Mouse (Mus musculus) heart, postnatal 0 days (tissue): ENCODE measurements around the gene Asap3. TPM values are rescaled to one million over a fixed set of nuclear protein-coding genes. Genes with fewer than 3 reads are reported as not detected.

ENCODE experiments used
- ATAC-seq: fragments of 200-750 bp; cut with Nextera tagmentation; 2 replicates; pipeline ENCODE4 v1.8.0; 2017; ENCODE audit warnings: low read depth, moderate number of reproducible peaks, moderate library complexity; ENCODE audit not compliant: insufficient read depth
- DNase-seq: peaks from one replicate; pipeline ENCODE4 v3.0.0-alpha.2; 2016; ENCODE audit warnings: low spot score
- H3K27ac ChIP-seq: fragments of 300-500 bp; sonication (generic); 2 replicates; pipeline ENCODE4 v1.5.1; 2014; ENCODE audit warnings: low read depth, mild to moderate bottlenecking
- H3K27me3 ChIP-seq: fragments of 300-500 bp; sonication (generic); 2 replicates; pipeline ENCODE4 v1.6.1; 2014; ENCODE audit warnings: low read length, mixed read lengths; ENCODE audit not compliant: control insufficient read depth, insufficient read depth
- H3K36me3 ChIP-seq: fragments of 300-500 bp; sonication (generic); replicated peaks from 2 replicates; pipeline ENCODE4 v1.6.1; 2014; ENCODE audit warnings: low read length, mixed read lengths; ENCODE audit not compliant: control insufficient read depth, insufficient read depth
- H3K4me1 ChIP-seq: fragments of 300-500 bp; sonication (generic); 2 replicates; pipeline ENCODE4 v1.6.1; 2014; ENCODE audit warnings: antibody characterized with exemption; ENCODE audit not compliant: control insufficient read depth, insufficient read depth
- H3K4me2 ChIP-seq: fragments of 300-500 bp; sonication (generic); 2 replicates; pipeline ENCODE4 v1.6.1; 2014; ENCODE audit warnings: low read depth, mild to moderate bottlenecking, low read length, moderate library complexity
- H3K4me3 ChIP-seq: fragments of 300-500 bp; sonication (generic); 2 replicates; pipeline ENCODE4 v1.5.1; 2014; ENCODE audit warnings: low read depth, low read length
- H3K9ac ChIP-seq: fragments of 300-500 bp; sonication (generic); replicated peaks from 2 replicates; pipeline ENCODE4 v1.6.1; 2014; ENCODE audit warnings: low read depth, low read length, mixed read lengths
- H3K9me3 ChIP-seq: fragments of 300-500 bp; sonication (generic); replicated peaks from 2 replicates; pipeline ENCODE4 v1.6.1; 2016; ENCODE audit warnings: low read length; ENCODE audit not compliant: control insufficient read depth
- CTCF ChIP-seq: IDR thresholded peaks from 2 replicates; pipeline ENCODE4 v1.5.1; 2016; ENCODE audit warnings: antibody characterized with exemption, control low read depth, low read depth
- EP300 ChIP-seq: IDR thresholded peaks from 2 replicates; pipeline ENCODE4 v1.6.1; 2016; ENCODE audit warnings: antibody characterized with exemption, low read depth
- WGBS: fragments of 180-500 bp; shearing (Covaris S2); extraction: QIAGEN DNeasy Blood & Tissue Kit; methylation state at CpG from one replicate; pipeline ENCODE4 v1.1.7; 2014; 5-methylcytosine and 5-hydroxymethylcytosine counted together
- polyA plus RNA-seq: library from polyadenylated mRNA; unstranded; fragments of >200 nt; fragmentation: Nextera tagmentation; extraction: Ambion mirVana; gene quantifications from 2 replicates; pipeline ENCODE4 v1.2.1, GENCODE M21; 2015
- total RNA-seq: library from RNA; depleted of rRNA; stranded (reverse); fragments of >200 nt; gene quantifications from 2 replicates; pipeline ENCODE4 v1.2.3, GENCODE M21; 2014; ENCODE audit warnings: low replicate concordance

Gene Asap3
- total and polyA plus RNA-seq, 2 experiments from 2014 or later, result 1.7 to 2.9 TPM

DNA sequence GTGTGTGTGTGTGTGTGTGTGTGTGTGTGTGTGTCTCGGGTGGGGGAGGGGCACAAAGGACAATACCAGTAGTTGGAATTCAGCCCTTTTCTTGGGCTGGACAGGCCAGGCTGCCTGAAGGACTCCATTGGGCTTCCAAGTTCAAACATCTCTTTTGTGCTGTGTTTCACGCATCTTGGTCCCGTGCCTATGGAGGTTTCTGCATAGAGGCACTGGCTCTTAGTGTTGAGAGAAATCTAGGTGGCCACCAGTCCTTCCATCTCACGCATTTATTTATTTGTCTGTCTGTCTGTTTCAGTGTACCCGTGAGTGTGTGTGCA, 18.0 kb downstream of the Asap3 start:
- ATAC-seq (no peak), DNase-seq (no peak)
- Histone ChIP-seq H3K4me1 (peaks cover 4% of the 10 kb centered on the region; the same call in 1 of the 2 replicates), H3K4me3 (no peak overlapping the region), H3K27me3 (no peaks in the 10 kb centered on the region), H3K9me3 (no peaks in the 10 kb centered on the region), H3K27ac (no peak overlapping the region), H3K4me2 (no peak overlapping the region), H3K9ac (no peak overlapping the region), H3K36me3 (no peaks in the 10 kb centered on the region)
- no peak for TF ChIP-seq CTCF
- no peak for TF ChIP-seq EP300
- WGBS, result 77% methylated on average over 5 of the region's 5 CpGs

DNA sequence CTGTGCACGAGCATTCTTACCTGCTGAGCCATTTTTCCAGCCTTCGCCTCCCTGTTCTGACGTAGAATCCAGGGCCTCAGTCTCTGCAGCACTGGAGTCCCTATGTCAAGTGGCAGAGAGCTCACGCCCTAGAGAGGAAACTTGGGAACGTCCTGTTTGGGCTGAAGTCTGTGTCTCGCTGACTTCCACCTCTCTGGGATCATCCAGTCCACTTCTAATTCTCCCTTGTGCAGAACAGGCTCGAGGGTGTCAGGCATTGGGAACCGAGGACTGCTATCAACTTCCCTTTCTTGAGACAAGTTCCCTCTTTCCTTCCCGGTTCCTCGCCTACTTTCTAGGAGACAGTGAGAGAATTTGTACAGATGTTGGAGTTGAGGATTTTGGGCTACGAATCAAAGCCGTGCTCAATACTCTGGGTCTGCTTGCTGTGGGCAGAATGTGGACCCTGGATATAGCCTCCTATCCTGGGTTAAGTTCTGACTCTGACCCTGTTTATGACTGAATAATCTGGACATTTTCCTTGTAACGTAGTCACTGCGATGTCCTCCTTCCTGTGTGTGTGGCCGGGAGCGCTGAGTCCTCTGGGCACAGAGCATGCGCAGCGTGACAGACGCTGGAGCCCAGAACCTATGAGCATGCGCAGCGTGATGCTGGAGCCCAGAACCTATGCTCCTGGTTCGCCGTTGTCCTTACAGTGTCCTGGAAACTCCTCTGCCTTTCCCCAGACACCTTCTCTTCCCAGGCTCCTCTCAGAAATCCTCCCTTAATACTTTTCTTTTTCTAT, 18.7 kb downstream of the Asap3 start:
- Histone ChIP-seq H3K9ac (no peak overlapping the region), H3K27ac (no peak overlapping the region), H3K4me1 (peaks cover 3% of the 10 kb centered on the region; the same call in 1 of the 2 replicates), H3K27me3 (no peaks in the 10 kb centered on the region), H3K4me3 (no peak overlapping the region), H3K36me3 (no peaks in the 10 kb centered on the region), H3K9me3 (no peaks in the 10 kb centered on the region), H3K4me2 (no peak overlapping the region)
- no peak for TF ChIP-seq EP300
- TF ChIP-seq CTCF, result no peak
- 76% methylated on average over 23 of the region's 23 CpGs for WGBS
- DNase-seq, result no peak
- ATAC-seq, result no peak

DNA sequence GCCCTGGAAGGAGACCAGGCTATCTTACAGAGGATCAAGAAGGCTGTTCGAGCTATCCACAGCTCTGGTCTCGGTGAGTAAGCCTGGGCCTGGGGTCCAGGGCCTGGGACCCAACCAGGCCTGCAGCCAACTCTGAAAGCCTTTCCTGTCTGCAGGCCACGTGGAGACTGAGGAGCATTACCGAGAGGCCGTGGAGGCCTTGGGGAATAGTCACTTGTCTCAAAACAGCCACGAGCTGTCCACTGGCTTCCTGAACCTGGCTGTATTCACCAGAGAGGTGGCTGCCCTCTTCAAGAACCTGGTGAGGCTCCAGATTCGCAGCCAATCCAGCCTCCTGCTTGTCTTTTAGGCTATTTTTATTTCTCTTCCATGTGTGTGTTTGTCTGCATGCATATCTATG, 21.2 kb downstream of the Asap3 start:
- Histone ChIP-seq H3K27me3 (no peaks in the 10 kb centered on the region), H3K27ac (no peak overlapping the region), H3K4me1 (no peaks in the 10 kb centered on the region), H3K4me3 (no peak overlapping the region), H3K9me3 (no peaks in the 10 kb centered on the region), H3K4me2 (no peak overlapping the region), H3K9ac (no peak overlapping the region), H3K36me3 (no peaks in the 10 kb centered on the region)
- WGBS, result 29% methylated on average over 7 of the region's 7 CpGs
- TF ChIP-seq CTCF (no peak), EP300 (no peak)
- no peak for DNase-seq
- no peak for ATAC-seq

GRCm38 (mm10) chr4:136228640-136229039, 22.5 kb downstream of the Asap3 start:
- no peaks in the 10 kb centered on the region for H3K36me3 ChIP-seq
- H3K4me1 ChIP-seq, result no peaks in the 10 kb centered on the region
- H3K4me3 ChIP-seq, result no peak overlapping the region
- H3K9me3 ChIP-seq, result no peaks in the 10 kb centered on the region
- H3K27me3 ChIP-seq, result no peaks in the 10 kb centered on the region
- WGBS, result 71% methylated on average over 5 of the region's 5 CpGs
- no peak overlapping the region for H3K27ac ChIP-seq
- ATAC-seq (no peak), DNase-seq (no peak)
- TF ChIP-seq CTCF, result no peak
- no peak for TF ChIP-seq EP300
- no peak overlapping the region for H3K9ac ChIP-seq
- no peak overlapping the region for H3K4me2 ChIP-seq

- no peak for TF ChIP-seq EP300
- no peak for TF ChIP-seq CTCF
- no peak overlapping the region for H3K9ac ChIP-seq
- WGBS, result 35% methylated on average over 13 of the region's 13 CpGs
- no peaks in the 10 kb centered on the region for H3K36me3 ChIP-seq
- ATAC-seq, result no peak
- no peaks in the 10 kb centered on the region for H3K9me3 ChIP-seq
- H3K27ac ChIP-seq, result no peak overlapping the region
- no peaks in the 10 kb centered on the region for H3K4me1 ChIP-seq
- H3K4me2 ChIP-seq, result no peak overlapping the region
- H3K27me3 ChIP-seq, result peaks cover 13% of the 10 kb centered on the region
- no peak for DNase-seq
- H3K4me3 ChIP-seq, result no peak overlapping the region
These were observed 32.5 kb downstream of the Asap3 start for GRCm38 (mm10) chr4:136238669-136239068.

DNA sequence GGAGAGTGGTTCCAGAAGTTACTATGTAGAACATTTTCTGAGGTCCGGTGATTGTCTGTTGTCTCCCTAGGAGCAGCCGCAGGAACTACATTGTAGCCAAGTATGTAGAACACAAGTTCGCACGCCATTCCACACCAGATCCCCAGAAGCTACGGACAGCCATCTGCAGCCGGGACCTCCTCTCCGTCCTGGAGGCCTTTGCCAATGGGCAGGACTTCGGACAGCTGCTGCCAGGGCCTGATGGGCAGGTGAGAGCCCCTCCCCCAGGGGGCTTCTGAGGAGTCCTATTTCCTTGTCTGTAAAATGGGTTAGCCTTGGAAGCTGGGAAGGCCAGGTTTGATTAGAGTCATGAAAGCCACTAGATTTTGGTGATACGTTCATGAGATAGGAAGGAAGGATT, 32.9 kb downstream of the Asap3 start:
- Histone ChIP-seq H3K4me3 (no peak overlapping the region), H3K27me3 (peaks cover 13% of the 10 kb centered on the region), H3K27ac (no peak overlapping the region), H3K4me1 (no peaks in the 10 kb centered on the region), H3K4me2 (no peak overlapping the region), H3K36me3 (no peaks in the 10 kb centered on the region), H3K9ac (no peak overlapping the region), H3K9me3 (no peaks in the 10 kb centered on the region)
- TF ChIP-seq CTCF, result no peak
- TF ChIP-seq EP300, result no peak
- DNase-seq (no peak), ATAC-seq (no peak)
- 75% methylated on average over 9 of the region's 9 CpGs for WGBS
